Mouse (Mus musculus): ENCODE data around the gene Olfr67. TPM values are rescaled to one million over a fixed set of nuclear protein-coding genes. Genes with fewer than 3 reads are reported as not detected.
"Not testable (repeated sequence)": the region's sequence is repeated elsewhere in the genome, so short reads cannot be mapped to it uniquely, and the experiment has no call there.

Gene Olfr67
- polyA plus RNA-seq, 1 experiment from 2014 or later = not detected

GRCm38 (mm10) chr7:103810746-103811145 lies 19.1 kb upstream of the Olfr67 start:
- Histone ChIP-seq H3K4me1 (no peaks in the 10 kb centered on the region), H3K4me3 (no peak overlapping the region), H3K9me3 (no peaks in the 10 kb centered on the region), H3K27me3 (replicated peaks; ENCODE audit: low read depth, poor library complexity, severe bottlenecking) (no peaks in the 10 kb centered on the region), H3K27ac (replicated peaks) (no peak overlapping the region), H3K36me3 (replicated peaks) (no peaks in the 10 kb centered on the region)
- 80% methylated on average over 3 of the region's 3 CpGs for WGBS
- no peak for DNase-seq (ENCODE audit: low spot score)

- Histone ChIP-seq H3K36me3 (replicated peaks) (no peaks in the 10 kb centered on the region), H3K27me3 (replicated peaks; ENCODE audit: low read depth, poor library complexity, severe bottlenecking) (no peaks in the 10 kb centered on the region), H3K4me3 (no peak overlapping the region), H3K27ac (replicated peaks) (no peak overlapping the region), H3K9me3 (no peaks in the 10 kb centered on the region), H3K4me1 (no peaks in the 10 kb centered on the region)
- 93% methylated on average over 1 of the region's 1 CpGs for WGBS
- DNase-seq (ENCODE audit: low spot score) = no peak
Measured at GRCm38 (mm10) chr7:103810296-103810695, 18.7 kb upstream of the Olfr67 start.

GRCm38 (mm10) chr7:103809801-103810155 lies 18.2 kb upstream of the Olfr67 start:
- H3K27ac ChIP-seq (replicated peaks) = no peak overlapping the region
- H3K9me3 ChIP-seq = no peaks in the 10 kb centered on the region
- no peaks in the 10 kb centered on the region for H3K36me3 ChIP-seq (replicated peaks)
- no peaks in the 10 kb centered on the region for H3K4me1 ChIP-seq
- 71% methylated on average over 1 of the region's 1 CpGs for WGBS
- DNase-seq (ENCODE audit: low spot score) = no peak
- H3K27me3 ChIP-seq (replicated peaks; ENCODE audit: low read depth, poor library complexity, severe bottlenecking) = no peaks in the 10 kb centered on the region
- no peak overlapping the region for H3K4me3 ChIP-seq

- Histone ChIP-seq H3K27me3 (replicated peaks; ENCODE audit: low read depth, poor library complexity, severe bottlenecking) (no peaks in the 10 kb centered on the region), H3K27ac (replicated peaks) (no peak overlapping the region), H3K9me3 (no peaks in the 10 kb centered on the region), H3K4me1 (no peaks in the 10 kb centered on the region), H3K4me3 (no peak overlapping the region), H3K36me3 (replicated peaks) (no peaks in the 10 kb centered on the region)
- no peak for DNase-seq (ENCODE audit: low spot score)
- 79% methylated on average over 5 of the region's 5 CpGs for WGBS
Measured at GRCm38 (mm10) chr7:103808971-103809800, 17.6 kb upstream of the Olfr67 start.

DNA sequence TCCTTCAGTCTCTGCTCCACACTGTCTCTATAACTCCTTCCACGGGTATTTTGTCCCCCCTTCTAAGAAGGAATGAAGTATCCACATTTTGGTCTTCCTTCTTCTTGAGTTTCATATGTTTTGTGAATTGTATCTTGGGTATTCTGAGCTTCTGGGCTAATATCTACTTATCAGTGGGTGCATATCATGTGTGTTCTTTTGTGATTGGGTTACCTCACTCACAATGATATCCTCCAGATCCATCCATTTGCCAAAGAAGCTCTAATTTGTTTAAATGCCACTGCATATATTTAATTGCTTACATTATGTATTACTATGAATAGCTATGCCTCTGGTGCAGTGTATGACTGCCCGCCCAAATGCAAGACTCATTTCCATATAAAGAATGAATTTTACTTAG lies 16.5 kb upstream of the Olfr67 start:
- not testable (repeated sequence) for H3K4me3 ChIP-seq; H3K4me1 ChIP-seq; H3K9me3 ChIP-seq; H3K27ac ChIP-seq (replicated peaks); DNase-seq (ENCODE audit: low spot score); H3K27me3 ChIP-seq (replicated peaks; ENCODE audit: low read depth, poor library complexity, severe bottlenecking); H3K36me3 ChIP-seq (replicated peaks)
- WGBS = 73% methylated on average over 2 of the region's 2 CpGs

- 68% methylated on average over 1 of the region's 1 CpGs for WGBS
- H3K9me3 ChIP-seq = no peaks in the 10 kb centered on the region
Measured at GRCm38 (mm10) chr7:103806856-103807255, 15.2 kb upstream of the Olfr67 start.

GRCm38 (mm10) chr7:103792669-103793388 lies 1.2 kb upstream of the Olfr67 start:
- no peak overlapping the region for H3K27ac ChIP-seq (replicated peaks)
- 27% methylated on average over 4 of the region's 4 CpGs for WGBS
- H3K27me3 ChIP-seq (replicated peaks; ENCODE audit: low read depth, poor library complexity, severe bottlenecking) = no peaks in the 10 kb centered on the region
- H3K9me3 ChIP-seq = no peaks in the 10 kb centered on the region
- H3K36me3 ChIP-seq (replicated peaks) = no peaks in the 10 kb centered on the region
- H3K4me1 ChIP-seq = no peaks in the 10 kb centered on the region
- no peak for DNase-seq (ENCODE audit: low spot score)
- H3K4me3 ChIP-seq = no peak overlapping the region

More at GRCm38 (mm10) chr7:103806856-103807255, 15.2 kb upstream of the Olfr67 start:
- Histone ChIP-seq H3K27me3 (replicated peaks; ENCODE audit: low read depth, poor library complexity, severe bottlenecking) (no peaks in the 10 kb centered on the region), H3K4me3 (no peak overlapping the region), H3K27ac (replicated peaks) (no peak overlapping the region), H3K36me3 (replicated peaks) (no peaks in the 10 kb centered on the region), H3K4me1 (no peaks in the 10 kb centered on the region)
- peak; percentile 18 for DNase-seq (ENCODE audit: low spot score)

DNA sequence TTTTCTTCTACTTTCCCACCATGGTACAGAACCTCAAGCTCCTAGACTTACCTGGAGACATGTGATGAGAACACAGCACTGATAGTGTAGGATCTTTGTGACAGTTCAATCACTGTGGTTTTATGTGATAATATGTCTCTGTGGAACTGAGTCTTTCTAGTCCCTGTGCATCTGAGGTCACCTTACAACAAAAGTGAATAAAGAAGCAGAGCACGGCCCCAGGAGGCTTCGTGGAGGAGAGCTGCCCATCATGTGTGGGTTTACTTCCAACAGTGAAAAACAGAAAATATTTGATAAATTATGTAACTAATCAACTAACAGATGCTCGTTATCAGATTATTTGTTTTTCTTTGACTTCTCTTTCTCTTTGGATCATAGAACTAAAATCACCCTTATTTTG lies 12.0 kb downstream of the Olfr67 start, which contains the start of gene Olfr68:
Gene Olfr68 (minus strand): TSS at position 101 of the 400 bp plus-strand sequence.
- no peaks in the 10 kb centered on the region for H3K27me3 ChIP-seq (replicated peaks; ENCODE audit: low read depth, poor library complexity, severe bottlenecking)
- H3K4me3 ChIP-seq = no peak within 1 kb of the TSS
- H3K4me1 ChIP-seq = no peaks in the 10 kb centered on the region
- 83% methylated on average over 3 of the region's 3 CpGs for WGBS
- H3K36me3 ChIP-seq (replicated peaks) = no peaks in the 10 kb centered on the region
- H3K9me3 ChIP-seq = no peaks in the 10 kb centered on the region
- no peak within 1 kb of the TSS for H3K27ac ChIP-seq (replicated peaks)
- no peak for DNase-seq (ENCODE audit: low spot score)

DNA sequence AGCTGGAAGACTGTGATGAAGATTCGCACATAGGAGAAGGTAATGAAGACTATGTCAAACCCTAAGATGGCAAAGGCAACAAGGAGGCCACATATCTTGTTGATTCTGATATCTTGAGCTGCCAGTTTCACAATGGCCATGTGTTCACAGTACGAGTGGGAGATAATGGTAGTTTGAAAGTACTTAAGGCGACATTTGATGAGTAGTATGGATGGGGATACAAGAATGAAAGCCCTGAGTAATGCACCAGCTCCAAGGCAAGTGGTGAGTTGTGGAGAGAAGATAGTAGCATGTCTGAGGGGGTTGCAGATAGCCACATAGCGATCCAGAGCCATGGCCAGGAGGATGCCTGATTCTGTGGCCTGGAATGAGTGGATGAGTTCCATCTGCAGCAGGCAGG lies 14.0 kb downstream of the Olfr67 start:
- 80% methylated on average over 4 of the region's 4 CpGs for WGBS
- H3K27ac ChIP-seq (replicated peaks) = not testable (repeated sequence)

GRCm38 (mm10) chr7:103771494-103771893 lies 20.1 kb downstream of the Olfr67 start, which contains the start of gene Olfr69:
Gene Olfr69, minus strand, starts transcription at chr7:103771594.
- no peaks in the 10 kb centered on the region for H3K4me1 ChIP-seq
- DNase-seq (ENCODE audit: low spot score) = no peak
- WGBS = 77% methylated on average over 2 of the region's 2 CpGs
- H3K27me3 ChIP-seq (replicated peaks; ENCODE audit: low read depth, poor library complexity, severe bottlenecking) = no peaks in the 10 kb centered on the region
- H3K36me3 ChIP-seq (replicated peaks) = no peaks in the 10 kb centered on the region
- no peak within 1 kb of the TSS for H3K4me3 ChIP-seq
- no peaks in the 10 kb centered on the region for H3K9me3 ChIP-seq
- no peak within 1 kb of the TSS for H3K27ac ChIP-seq (replicated peaks)

More for the DNA sequence above, 14.0 kb downstream of the Olfr67 start:
- H3K36me3 ChIP-seq (replicated peaks); H3K4me1 ChIP-seq; H3K9me3 ChIP-seq; DNase-seq (ENCODE audit: low spot score); H3K27me3 ChIP-seq (replicated peaks; ENCODE audit: low read depth, poor library complexity, severe bottlenecking); H3K4me3 ChIP-seq: not testable (repeated sequence)

GRCm38 (mm10) chr7:103767687-103768086 lies 23.9 kb downstream of the Olfr67 start:
- not testable (repeated sequence) for H3K4me3 ChIP-seq; H3K27me3 ChIP-seq (replicated peaks; ENCODE audit: low read depth, poor library complexity, severe bottlenecking); H3K27ac ChIP-seq (replicated peaks); H3K36me3 ChIP-seq (replicated peaks); H3K9me3 ChIP-seq; H3K4me1 ChIP-seq; DNase-seq (ENCODE audit: low spot score)
- 91% methylated on average over 6 of the region's 6 CpGs for WGBS

GRCm38 (mm10) chr7:103762212-103762611 lies 29.4 kb downstream of the Olfr67 start:
- H3K27ac ChIP-seq (replicated peaks); H3K4me1 ChIP-seq; DNase-seq (ENCODE audit: low spot score); H3K36me3 ChIP-seq (replicated peaks); H3K27me3 ChIP-seq (replicated peaks; ENCODE audit: low read depth, poor library complexity, severe bottlenecking); H3K9me3 ChIP-seq; H3K4me3 ChIP-seq: not testable (repeated sequence)
- WGBS = 93% methylated on average over 6 of the region's 6 CpGs

DNA sequence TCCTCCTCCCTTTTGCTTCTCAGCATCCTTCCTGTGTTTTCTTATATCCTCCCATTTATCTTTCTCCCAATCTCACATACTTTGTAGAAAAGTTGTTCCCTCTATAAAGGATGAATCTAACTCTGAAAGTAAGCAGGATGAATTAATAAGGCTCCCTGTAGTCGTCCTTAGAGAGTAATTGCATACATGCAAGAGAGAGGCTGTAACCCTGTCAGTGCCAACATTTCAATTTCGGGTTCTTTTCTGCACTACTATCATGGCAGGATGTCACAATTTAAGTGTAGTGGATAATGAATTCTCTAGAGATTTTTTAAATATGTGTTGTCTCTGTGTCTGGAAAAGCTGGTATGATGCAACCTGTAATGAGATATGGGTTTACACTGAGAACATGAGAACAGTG lies 34.4 kb downstream of the Olfr67 start, which contains the start of gene Olfr630:
Gene Olfr630 (minus strand): TSS at position 101 of the 400 bp plus-strand sequence.
- no peaks in the 10 kb centered on the region for H3K27me3 ChIP-seq (replicated peaks; ENCODE audit: low read depth, poor library complexity, severe bottlenecking)
- H3K4me1 ChIP-seq = no peaks in the 10 kb centered on the region
- 49% methylated on average over 2 of the region's 2 CpGs for WGBS
- no peak within 1 kb of the TSS for H3K27ac ChIP-seq (replicated peaks)
- no peaks in the 10 kb centered on the region for H3K9me3 ChIP-seq
- no peak within 1 kb of the TSS for H3K4me3 ChIP-seq
- H3K36me3 ChIP-seq (replicated peaks) = no peaks in the 10 kb centered on the region
- no peak for DNase-seq (ENCODE audit: low spot score)

Data from embryonic facial prominence, embryonic 10.5 days (tissue).